Mouse (Mus musculus) neural tube, embryonic 15.5 days (tissue): ENCODE data around the gene Gnat2. TPM values are rescaled to one million over a fixed set of nuclear protein-coding genes. Genes with fewer than 3 reads are reported as not detected.

Experiments
- ATAC-seq: fragments of 200-750 bp; cut with Nextera tagmentation; 2 replicates; pipeline ENCODE4 v1.8.0; 2017; ENCODE audit warnings: mild to moderate bottlenecking, moderate TSS enrichment, moderate library complexity; ENCODE audit not compliant: low FRiP score
- H3K27ac ChIP-seq: fragments of 300-500 bp; sonication (generic); replicated peaks from 2 replicates; pipeline ENCODE4 v1.5.1; 2015; ENCODE audit warnings: mild to moderate bottlenecking, inconsistent platforms
- H3K27me3 ChIP-seq: fragments of 300-500 bp; sonication (generic); replicated peaks from 2 replicates; pipeline ENCODE4 v1.6.1; 2015; ENCODE audit warnings: inconsistent platforms
- H3K36me3 ChIP-seq: fragments of 300-500 bp; sonication (generic); 2 replicates; pipeline ENCODE4 v1.6.1; 2015; ENCODE audit warnings: inconsistent platforms
- H3K4me1 ChIP-seq: fragments of 300-500 bp; sonication (generic); 2 replicates; pipeline ENCODE4 v1.6.1; 2015; ENCODE audit warnings: inconsistent platforms
- H3K4me2 ChIP-seq: fragments of 300-500 bp; sonication (generic); 2 replicates; pipeline ENCODE4 v1.6.1; 2015; ENCODE audit warnings: inconsistent platforms, mild to moderate bottlenecking, moderate library complexity
- H3K4me3 ChIP-seq: fragments of 300-500 bp; sonication (generic); replicated peaks from 2 replicates; pipeline ENCODE4 v1.5.1; 2015; ENCODE audit warnings: mild to moderate bottlenecking, inconsistent platforms
- H3K9ac ChIP-seq: fragments of 300-500 bp; sonication (generic); replicated peaks from 2 replicates; pipeline ENCODE4 v1.6.1; 2015; ENCODE audit warnings: mild to moderate bottlenecking, inconsistent platforms
- H3K9me3 ChIP-seq: fragments of 300-500 bp; sonication (generic); replicated peaks from 2 replicates; pipeline ENCODE4 v1.6.1; 2016; ENCODE audit warnings: inconsistent platforms
- WGBS: fragments of 180-500 bp; shearing (Covaris S2); methylation state at CpG from one replicate; pipeline ENCODE4 v1.1.7; 2015; ENCODE audit warnings: mixed read lengths; 5-methylcytosine and 5-hydroxymethylcytosine counted together
- polyA plus RNA-seq: library from polyadenylated mRNA; unstranded; fragments of >200 nt; fragmentation: Nextera tagmentation; extraction: Ambion mirVana; gene quantifications from 2 replicates; pipeline ENCODE4 v1.2.1, GENCODE M21; 2015

Gene Gnat2
- polyA plus RNA-seq, 1 experiment from 2014 or later, result 0.13 TPM

- H3K4me1 ChIP-seq, result no peaks in the 10 kb centered on the region
- no peak overlapping the region for H3K27ac ChIP-seq
- H3K27me3 ChIP-seq, result no peaks in the 10 kb centered on the region
- H3K4me3 ChIP-seq, result no peak overlapping the region
- no peak overlapping the region for H3K9ac ChIP-seq
- no peaks in the 10 kb centered on the region for H3K9me3 ChIP-seq
- peaks cover 27% of the 10 kb centered on the region for H3K36me3 ChIP-seq
- no peak overlapping the region for H3K4me2 ChIP-seq
- WGBS, result 93% methylated on average over 5 of the region's 5 CpGs
- ATAC-seq, result no peak
Measured at GRCm38 (mm10) chr3:108123242-108123641, 30.7 kb downstream of the Gnat2 start.

GRCm38 (mm10) chr3:108124131-108124530 lies 31.5 kb downstream of the Gnat2 start:
- Histone ChIP-seq H3K27me3 (no peaks in the 10 kb centered on the region), H3K4me1 (peaks cover 7% of the 10 kb centered on the region; the same call in 1 of the 2 replicates), H3K27ac (no peak overlapping the region), H3K9me3 (no peaks in the 10 kb centered on the region), H3K4me3 (no peak overlapping the region), H3K36me3 (peaks cover 20% of the 10 kb centered on the region), H3K9ac (no peak overlapping the region), H3K4me2 (no peak overlapping the region)
- WGBS, result 63% methylated on average over 1 of the region's 1 CpGs
- no peak for ATAC-seq

GRCm38 (mm10) chr3:108126327-108126726 lies 33.7 kb downstream of the Gnat2 start:
- 94% methylated on average over 3 of the region's 3 CpGs for WGBS

GRCm38 (mm10) chr3:108128520-108128919 lies 35.9 kb downstream of the Gnat2 start:
- Histone ChIP-seq H3K27me3 (no peaks in the 10 kb centered on the region), H3K4me3 (no peak overlapping the region), H3K4me1 (peaks cover 17% of the 10 kb centered on the region; the same call in 1 of the 2 replicates), H3K27ac (no peak overlapping the region), H3K36me3 (no peaks in the 10 kb centered on the region), H3K9me3 (no peaks in the 10 kb centered on the region), H3K4me2 (no peak overlapping the region), H3K9ac (no peak overlapping the region)
- WGBS, result 84% methylated on average over 5 of the region's 5 CpGs
- ATAC-seq, result no peak

More at GRCm38 (mm10) chr3:108126327-108126726, 33.7 kb downstream of the Gnat2 start:
- no peak overlapping the region for H3K4me2 ChIP-seq
- H3K9ac ChIP-seq, result no peak overlapping the region
- ATAC-seq, result no peak
- no peak overlapping the region for H3K27ac ChIP-seq
- no peaks in the 10 kb centered on the region for H3K9me3 ChIP-seq
- H3K27me3 ChIP-seq, result no peaks in the 10 kb centered on the region
- no peak overlapping the region for H3K4me3 ChIP-seq
- H3K36me3 ChIP-seq, result peaks cover 13% of the 10 kb centered on the region
- peaks cover 12% of the 10 kb centered on the region; the same call in 1 of the 2 replicates for H3K4me1 ChIP-seq

- no peak overlapping the region for H3K27ac ChIP-seq
- WGBS, result 84% methylated on average over 4 of the region's 4 CpGs
- no peak for ATAC-seq
- peaks cover 20% of the 10 kb centered on the region; the same call in 1 of the 2 replicates for H3K4me1 ChIP-seq
- H3K4me2 ChIP-seq, result no peak overlapping the region
- no peak overlapping the region for H3K4me3 ChIP-seq
- H3K27me3 ChIP-seq, result no peaks in the 10 kb centered on the region
- no peaks in the 10 kb centered on the region for H3K36me3 ChIP-seq
- no peaks in the 10 kb centered on the region for H3K9me3 ChIP-seq
- no peak overlapping the region for H3K9ac ChIP-seq
Measured at GRCm38 (mm10) chr3:108129367-108129766, 36.8 kb downstream of the Gnat2 start.

GRCm38 (mm10) chr3:108129804-108130203 lies 37.2 kb downstream of the Gnat2 start:
- ATAC-seq, result no peak
- peaks cover 24% of the 10 kb centered on the region for H3K4me1 ChIP-seq
- no peaks in the 10 kb centered on the region for H3K9me3 ChIP-seq
- no peak overlapping the region for H3K4me2 ChIP-seq
- no peaks in the 10 kb centered on the region for H3K36me3 ChIP-seq
- H3K27me3 ChIP-seq, result no peaks in the 10 kb centered on the region
- no peak overlapping the region for H3K27ac ChIP-seq
- H3K9ac ChIP-seq, result no peak overlapping the region
- WGBS, result 91% methylated on average over 4 of the region's 4 CpGs
- no peak overlapping the region for H3K4me3 ChIP-seq

GRCm38 (mm10) chr3:108131216-108131615 lies 38.6 kb downstream of the Gnat2 start:
- no peak for ATAC-seq
- Histone ChIP-seq H3K4me2 (no peak overlapping the region), H3K4me3 (no peak overlapping the region), H3K27ac (no peak overlapping the region), H3K4me1 (peaks cover 32% of the 10 kb centered on the region), H3K9me3 (no peaks in the 10 kb centered on the region), H3K9ac (no peak overlapping the region), H3K36me3 (no peaks in the 10 kb centered on the region), H3K27me3 (no peaks in the 10 kb centered on the region)
- 92% methylated on average over 5 of the region's 5 CpGs for WGBS

- WGBS, result 80% methylated on average over 1 of the region's 1 CpGs
- Histone ChIP-seq H3K27me3 (no peaks in the 10 kb centered on the region), H3K27ac (no peak overlapping the region), H3K4me1 (peaks cover 33% of the 10 kb centered on the region), H3K4me3 (no peak overlapping the region), H3K4me2 (no peak overlapping the region), H3K9ac (no peak overlapping the region), H3K9me3 (no peaks in the 10 kb centered on the region), H3K36me3 (no peaks in the 10 kb centered on the region)
- no peak for ATAC-seq
Measured at GRCm38 (mm10) chr3:108131821-108132220, 39.2 kb downstream of the Gnat2 start.

GRCm38 (mm10) chr3:108132484-108132883 lies 39.9 kb downstream of the Gnat2 start:
- H3K4me1 ChIP-seq, result peaks cover 33% of the 10 kb centered on the region
- no peaks in the 10 kb centered on the region for H3K36me3 ChIP-seq
- no peak overlapping the region for H3K9ac ChIP-seq
- H3K27me3 ChIP-seq, result no peaks in the 10 kb centered on the region
- no peak overlapping the region for H3K4me3 ChIP-seq
- H3K4me2 ChIP-seq, result no peak overlapping the region
- WGBS, result 89% methylated on average over 1 of the region's 1 CpGs
- no peak overlapping the region for H3K27ac ChIP-seq
- ATAC-seq, result no peak
- no peaks in the 10 kb centered on the region for H3K9me3 ChIP-seq

GRCm38 (mm10) chr3:108134701-108135100 lies 42.1 kb downstream of the Gnat2 start:
- H3K4me2 ChIP-seq, result 0 out of 2 replicates have a peak overlapping the region, but pooled peaks have one; percentile 1
- peak; percentile 61; the same call in 1 of the 2 replicates for ATAC-seq
- WGBS, result 33% methylated on average over 11 of the region's 11 CpGs

GRCm38 (mm10) chr3:108139113-108139512 lies 46.5 kb downstream of the Gnat2 start:
- Histone ChIP-seq H3K9me3 (no peaks in the 10 kb centered on the region), H3K4me2 (no peak overlapping the region), H3K9ac (no peak overlapping the region), H3K27ac (no peak overlapping the region), H3K27me3 (no peaks in the 10 kb centered on the region), H3K36me3 (no peaks in the 10 kb centered on the region; the same call in 1 of the 2 replicates), H3K4me1 (peaks cover 23% of the 10 kb centered on the region), H3K4me3 (no peak overlapping the region)
- 87% methylated on average over 1 of the region's 1 CpGs for WGBS
- ATAC-seq, result no peak

More at GRCm38 (mm10) chr3:108134701-108135100, 42.1 kb downstream of the Gnat2 start:
- H3K27ac ChIP-seq, result no peak overlapping the region
- no peaks in the 10 kb centered on the region for H3K9me3 ChIP-seq
- no peaks in the 10 kb centered on the region for H3K36me3 ChIP-seq
- H3K9ac ChIP-seq, result no peak overlapping the region; the same call in 1 of the 2 replicates
- H3K4me3 ChIP-seq, result no peak overlapping the region
- peaks cover 22% of the 10 kb centered on the region for H3K4me1 ChIP-seq
- H3K27me3 ChIP-seq, result no peaks in the 10 kb centered on the region

GRCm38 (mm10) chr3:108140786-108141185 lies 48.2 kb downstream of the Gnat2 start:
- no peaks in the 10 kb centered on the region for H3K9me3 ChIP-seq
- no peaks in the 10 kb centered on the region; the same call in 1 of the 2 replicates for H3K36me3 ChIP-seq
- 83% methylated on average over 4 of the region's 4 CpGs for WGBS
- no peak overlapping the region for H3K9ac ChIP-seq
- ATAC-seq, result no peak
- H3K4me1 ChIP-seq, result peaks cover 25% of the 10 kb centered on the region
- H3K4me3 ChIP-seq, result no peak overlapping the region
- no peak overlapping the region for H3K4me2 ChIP-seq
- no peak overlapping the region for H3K27ac ChIP-seq
- H3K27me3 ChIP-seq, result no peaks in the 10 kb centered on the region
